Mouse (Mus musculus) thymus, postnatal 36 days (tissue): ENCODE results near the gene Gm20605.

ENCODE experiments used
- DNase-seq, 2 experiments: peaks; one replicate each; pipeline ENCODE4 v3.0.0; 2022; ENCODE audit warnings: mixed read lengths in 2 of 2

Gene Gm20605

DNA sequence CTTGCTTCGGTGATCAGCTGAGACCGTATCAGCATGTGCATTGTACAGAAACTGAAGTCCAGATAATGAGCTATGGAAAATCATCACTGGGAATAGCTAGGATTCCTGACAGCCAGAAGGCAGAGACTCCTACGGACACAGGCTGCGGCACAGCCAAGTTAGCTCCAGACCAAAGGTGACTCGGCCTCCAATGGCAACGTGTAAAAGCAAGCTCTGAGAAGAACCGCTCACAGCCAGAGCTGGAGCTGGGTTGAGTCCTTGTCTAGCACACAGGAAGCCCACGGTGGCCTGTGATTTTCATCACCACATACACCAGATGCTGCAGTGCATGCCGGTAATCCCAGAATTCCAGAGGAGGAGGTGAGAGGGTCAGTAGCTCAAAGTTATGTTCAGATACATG, 61.6 kb downstream of the Gm20605 start:
- DNase-seq, result peak in 1 of 2 experiments; percentile 32

- no peak for DNase-seq
Observed at GRCm38 (mm10) chr5:137691881-137692280, 62.9 kb downstream of the Gm20605 start.
